Mouse (Mus musculus) splenic B cell, adult 2 months (primary cell): ENCODE measurements around the gene Hc.

Experiments
- DNase-seq: peaks from one replicate; pipeline ENCODE4 v3.0.0-alpha.2; 2011; ENCODE audit warnings: low read depth, low spot score
- H3K27me3 ChIP-seq: 2 replicates; pipeline ENCODE4 v1.6.1; 2012; ENCODE audit warnings: mild to moderate bottlenecking, low read length, moderate library complexity, mixed read lengths; ENCODE audit not compliant: control insufficient read depth, poor library complexity, insufficient read depth, severe bottlenecking
- H3K36me3 ChIP-seq: 2 replicates; pipeline ENCODE4 v1.6.1; 2012; ENCODE audit warnings: mild to moderate bottlenecking, low read length, moderate library complexity, mixed read lengths; ENCODE audit not compliant: control insufficient read depth, poor library complexity, insufficient read depth, severe bottlenecking

Hc gene

GRCm38 (mm10) chr2:34976447-34976846 lies 84.8 kb downstream of the Hc start:
- no peaks in the 10 kb centered on the region for H3K36me3 ChIP-seq
- DNase-seq: peak; percentile 71

GRCm38 (mm10) chr2:34973087-34973486 lies 88.2 kb downstream of the Hc start:
- no peak for DNase-seq
- no peaks in the 10 kb centered on the region for H3K27me3 ChIP-seq

More at GRCm38 (mm10) chr2:34976447-34976846, 84.8 kb downstream of the Hc start:
- no peaks in the 10 kb centered on the region for H3K27me3 ChIP-seq

GRCm38 (mm10) chr2:34971080-34971888 lies 90.0 kb downstream of the Hc start:
- Histone ChIP-seq H3K27me3 (no peaks in the 10 kb centered on the region), H3K36me3 (no peaks in the 10 kb centered on the region)

More at GRCm38 (mm10) chr2:34973087-34973486, 88.2 kb downstream of the Hc start:
- no peaks in the 10 kb centered on the region for H3K36me3 ChIP-seq

GRCm38 (mm10) chr2:34970092-34970750 lies 91.0 kb downstream of the Hc start:
- Histone ChIP-seq H3K27me3 (no peaks in the 10 kb centered on the region), H3K36me3 (no peaks in the 10 kb centered on the region)
- DNase-seq: peak; percentile 73

More at GRCm38 (mm10) chr2:34971080-34971888, 90.0 kb downstream of the Hc start:
- DNase-seq: no peak

GRCm38 (mm10) chr2:34969166-34969565 lies 92.1 kb downstream of the Hc start:
- no peak for DNase-seq
- H3K27me3 ChIP-seq: no peaks in the 10 kb centered on the region
- H3K36me3 ChIP-seq: no peaks in the 10 kb centered on the region

- H3K36me3 ChIP-seq: no peaks in the 10 kb centered on the region
- no peaks in the 10 kb centered on the region for H3K27me3 ChIP-seq
- DNase-seq: no peak
Measured at GRCm38 (mm10) chr2:34966243-34966934, 94.8 kb downstream of the Hc start.

GRCm38 (mm10) chr2:34965806-34966205 lies 95.4 kb downstream of the Hc start:
- no peaks in the 10 kb centered on the region for H3K27me3 ChIP-seq
- peak; percentile 36 for DNase-seq
- no peaks in the 10 kb centered on the region for H3K36me3 ChIP-seq

- Histone ChIP-seq H3K36me3 (no peaks in the 10 kb centered on the region), H3K27me3 (no peaks in the 10 kb centered on the region)
- peak; percentile 77 for DNase-seq
Measured at GRCm38 (mm10) chr2:34965293-34965692, 95.9 kb downstream of the Hc start.

GRCm38 (mm10) chr2:34964651-34965050 lies 96.6 kb downstream of the Hc start:
- H3K36me3 ChIP-seq: no peaks in the 10 kb centered on the region
- no peaks in the 10 kb centered on the region for H3K27me3 ChIP-seq
- DNase-seq: no peak

GRCm38 (mm10) chr2:34964230-34964629 lies 97.0 kb downstream of the Hc start:
- no peak for DNase-seq
- Histone ChIP-seq H3K27me3 (no peaks in the 10 kb centered on the region), H3K36me3 (no peaks in the 10 kb centered on the region; the same call in 1 of the 2 replicates)

- Histone ChIP-seq H3K27me3 (no peaks in the 10 kb centered on the region), H3K36me3 (no peaks in the 10 kb centered on the region; the same call in 1 of the 2 replicates)
- DNase-seq: peak; percentile 98
Measured at GRCm38 (mm10) chr2:34963371-34963956, 97.8 kb downstream of the Hc start.

GRCm38 (mm10) chr2:34962893-34963292 lies 98.3 kb downstream of the Hc start:
- peak; percentile 90 for DNase-seq
- H3K27me3 ChIP-seq: no peaks in the 10 kb centered on the region
- H3K36me3 ChIP-seq: no peaks in the 10 kb centered on the region; the same call in 1 of the 2 replicates

GRCm38 (mm10) chr2:34962211-34962610 lies 99.0 kb downstream of the Hc start:
- H3K27me3 ChIP-seq: no peaks in the 10 kb centered on the region
- peak; percentile 40 for DNase-seq

GRCm38 (mm10) chr2:34961481-34962036 lies 99.7 kb downstream of the Hc start, which contains the start of gene Traf1:
TSS of gene Traf1 (minus strand) at chr2:34961772.
- Histone ChIP-seq H3K36me3 (no peaks in the 10 kb centered on the region; the same call in none of the 2 replicates), H3K27me3 (no peaks in the 10 kb centered on the region)
- peak; percentile 73 for DNase-seq

More at GRCm38 (mm10) chr2:34962211-34962610, 99.0 kb downstream of the Hc start:
- H3K36me3 ChIP-seq: no peaks in the 10 kb centered on the region; the same call in none of the 2 replicates
